Mouse (Mus musculus) small intestine, adult 2 months (tissue): ENCODE results near the gene Araf. TPM values are rescaled to one million over a fixed set of nuclear protein-coding genes. Genes with fewer than 3 reads are reported as not detected.

Experiments
- H3K27ac ChIP-seq: fragments of 200-500 bp; 2 replicates; pipeline ENCODE4 v1.5.1; 2012; ENCODE audit warnings: low read depth, low read length, control low read depth, inconsistent platforms; ENCODE audit not compliant: insufficient read depth
- H3K27me3 ChIP-seq: fragments of 200-500 bp; 2 replicates; pipeline ENCODE4 v1.6.1; 2012; ENCODE audit warnings: mild to moderate bottlenecking, moderate library complexity, low read length, inconsistent platforms; ENCODE audit not compliant: control insufficient read depth, insufficient read depth
- H3K36me3 ChIP-seq: fragments of 200-500 bp; 2 replicates; pipeline ENCODE4 v1.6.1; 2012; ENCODE audit warnings: mild to moderate bottlenecking, low read length, control low read depth, inconsistent platforms; ENCODE audit not compliant: control insufficient read depth, insufficient read depth
- H3K4me1 ChIP-seq: fragments of 200-500 bp; 2 replicates; pipeline ENCODE4 v1.6.1; 2012; ENCODE audit warnings: low read length, inconsistent platforms, mixed read lengths; ENCODE audit not compliant: control insufficient read depth, insufficient read depth, insufficient read length
- H3K4me3 ChIP-seq: fragments of 200-500 bp; 2 replicates; pipeline ENCODE4 v1.5.1; 2012; ENCODE audit warnings: low read depth, mild to moderate bottlenecking, control low read depth, inconsistent platforms, low read length, moderate library complexity
- CTCF ChIP-seq: fragments of 200-500 bp; IDR thresholded peaks from 2 replicates; pipeline ENCODE4 v1.5.1; 2012; ENCODE audit warnings: low read depth, mild to moderate bottlenecking, control low read depth, inconsistent platforms, low read length, moderate library complexity, mixed read lengths; ENCODE audit not compliant: insufficient replicate concordance, insufficient read length; ENCODE audit errors: extremely low read depth
- POLR2A ChIP-seq: fragments of 200-500 bp; IDR thresholded peaks from 2 replicates; pipeline ENCODE4 v1.6.1; 2012; ENCODE audit warnings: low read depth, mild to moderate bottlenecking, control low read depth, inconsistent platforms, low read length, moderate library complexity
- whole genome bisulfite sequencing: fragments of 180-500 bp; shearing (Covaris S2); methylation state at CpG from one replicate; pipeline ENCODE4 v1.1.7; 2018; 5-methylcytosine and 5-hydroxymethylcytosine counted together
- polyA plus RNA-seq: library from polyadenylated mRNA; depleted of rRNA; stranded (reverse); fragments of >200 nt; gene quantifications from 2 replicates; pipeline ENCODE4 v1.2.3, GENCODE M21; 2012

The Araf gene
- polyA plus RNA-seq, 1 experiment: 135 TPM

GRCm38 (mm10) chrX:20806295-20806694 lies 8.7 kb downstream of the Araf start:
- H3K4me1 ChIP-seq: no peaks in the 10 kb centered on the region
- TF ChIP-seq CTCF: no peak
- no peak for TF ChIP-seq POLR2A
- no peak overlapping the region for H3K4me3 ChIP-seq
- no peak overlapping the region for H3K27ac ChIP-seq
- 20% methylated on average over 1 of the region's 1 CpGs for WGBS
- H3K36me3 ChIP-seq: no peaks in the 10 kb centered on the region
- H3K27me3 ChIP-seq: no peaks in the 10 kb centered on the region

- Histone ChIP-seq H3K4me3 (no peak overlapping the region), H3K27ac (no peak overlapping the region), H3K4me1 (0 out of 2 replicates have a peak, but pooled peaks cover 2% of the 10 kb centered on the region), H3K27me3 (no peaks in the 10 kb centered on the region), H3K36me3 (no peaks in the 10 kb centered on the region)
- WGBS: 49% methylated on average over 6 of the region's 6 CpGs
- no peak for TF ChIP-seq POLR2A
- no peak for TF ChIP-seq CTCF
These were observed 19.4 kb downstream of the Araf start for GRCm38 (mm10) chrX:20816974-20817373.

DNA sequence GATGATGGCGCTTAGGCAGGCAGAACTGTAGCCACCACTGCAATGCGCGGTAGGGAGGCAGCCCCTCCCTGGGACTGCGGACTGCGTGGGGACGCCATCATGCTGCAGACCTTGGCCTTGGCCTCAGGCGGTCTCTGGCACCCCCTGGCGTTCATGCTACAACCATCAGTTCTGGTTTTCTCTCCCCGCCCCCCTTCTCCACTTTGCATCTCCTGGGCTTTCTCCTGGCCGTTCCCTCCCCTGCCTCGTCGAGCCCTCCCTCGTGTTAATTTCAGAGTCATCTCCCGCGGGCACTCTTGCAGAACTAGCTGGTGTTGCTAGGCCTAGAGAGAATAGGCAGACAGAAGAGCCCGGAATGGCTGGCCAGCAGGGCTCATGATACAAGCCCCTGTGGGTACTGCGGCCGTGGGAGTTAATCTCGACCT lies 21.6 kb downstream of the Araf start:
- TF ChIP-seq POLR2A (no peak), CTCF (peak; percentile 68)
- Histone ChIP-seq H3K27ac (no peak overlapping the region), H3K36me3 (no peaks in the 10 kb centered on the region), H3K4me1 (0 out of 2 replicates have a peak, but pooled peaks cover 2% of the 10 kb centered on the region), H3K27me3 (no peaks in the 10 kb centered on the region), H3K4me3 (peak overlapping the region; percentile 62)
- WGBS: 16% methylated on average over 19 of the region's 19 CpGs

DNA sequence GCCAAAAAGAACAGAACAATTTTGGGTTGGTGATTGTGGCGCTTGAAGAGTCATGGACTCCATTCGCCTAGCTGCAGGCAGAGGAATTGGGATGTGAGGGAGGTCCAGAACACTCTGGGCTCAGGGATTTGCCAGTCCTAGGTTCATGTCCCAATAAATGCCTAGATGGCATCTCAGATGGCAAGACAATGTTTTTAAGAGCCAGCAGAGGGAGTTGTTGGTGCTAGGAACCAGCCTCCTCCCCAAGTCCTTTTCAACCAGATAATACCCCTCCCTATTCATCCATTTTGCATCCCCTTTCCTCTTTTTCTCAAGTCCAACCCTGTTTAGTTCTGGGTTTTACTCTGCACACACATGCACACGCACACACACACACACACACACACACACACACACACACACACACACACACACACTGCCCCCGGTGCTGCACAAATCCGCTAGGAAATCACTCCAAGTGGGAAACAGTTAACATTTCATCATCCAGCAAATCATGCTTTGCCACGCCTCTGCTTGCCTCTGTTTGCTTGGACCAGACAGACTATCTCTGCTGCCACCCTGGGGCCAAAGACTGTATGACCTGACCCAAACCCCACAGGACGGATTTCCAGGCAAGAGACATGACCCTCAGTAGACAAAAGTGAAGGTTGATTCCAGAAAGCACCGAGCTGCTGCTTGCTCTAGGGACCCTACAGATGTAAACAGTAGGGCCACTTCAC lies 22.3 kb downstream of the Araf start:
- WGBS: 16% methylated on average over 8 of the region's 8 CpGs
- Histone ChIP-seq H3K27me3 (no peaks in the 10 kb centered on the region), H3K27ac (no peak overlapping the region; the same call in 1 of the 2 replicates), H3K4me1 (0 out of 2 replicates have a peak, but pooled peaks cover 2% of the 10 kb centered on the region), H3K4me3 (peak overlapping the region; percentile 62), H3K36me3 (no peaks in the 10 kb centered on the region)
- peak; percentile 37; the same call in 1 of the 2 replicates for TF ChIP-seq CTCF
- no peak for TF ChIP-seq POLR2A

- no peak overlapping the region for H3K27ac ChIP-seq
- WGBS: 7% methylated on average over 5 of the region's 5 CpGs
- H3K27me3 ChIP-seq: no peaks in the 10 kb centered on the region
- H3K36me3 ChIP-seq: no peaks in the 10 kb centered on the region
- TF ChIP-seq CTCF (peak; percentile 33; the same call in 1 of the 2 replicates), POLR2A (no peak)
- H3K4me3 ChIP-seq: no peak overlapping the region
- no peaks in the 10 kb centered on the region for H3K4me1 ChIP-seq
These were observed 31.3 kb downstream of the Araf start for GRCm38 (mm10) chrX:20828934-20829333.

- no peak overlapping the region for H3K4me3 ChIP-seq
- H3K27me3 ChIP-seq: no peaks in the 10 kb centered on the region
- WGBS: 86% methylated on average over 3 of the region's 3 CpGs
- TF ChIP-seq POLR2A (no peak), CTCF (no peak)
- H3K4me1 ChIP-seq: 0 out of 2 replicates have a peak, but pooled peaks cover 4% of the 10 kb centered on the region
- H3K36me3 ChIP-seq: peaks cover 11% of the 10 kb centered on the region
- no peak overlapping the region for H3K27ac ChIP-seq
These were observed 49.6 kb downstream of the Araf start for GRCm38 (mm10) chrX:20847232-20847631.

DNA sequence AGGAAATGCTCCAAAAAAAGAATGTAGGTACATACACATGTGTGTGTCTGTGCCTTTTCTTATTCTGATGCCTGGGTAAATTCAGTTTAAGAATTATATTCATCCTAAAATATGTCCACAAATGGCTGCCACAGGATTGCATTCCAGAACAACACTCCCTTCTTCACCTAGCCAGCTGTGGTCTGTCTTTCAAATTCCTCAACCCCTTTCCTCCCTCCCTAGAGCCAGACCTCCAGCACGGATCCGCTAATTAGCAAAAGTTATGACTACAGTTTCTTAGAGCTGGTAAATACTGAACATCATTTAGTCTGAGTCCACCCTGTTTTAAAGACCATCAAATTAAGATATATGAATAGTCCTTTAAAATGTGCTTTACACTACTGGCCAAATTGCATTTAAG lies 50.2 kb downstream of the Araf start:
- Histone ChIP-seq H3K36me3 (peaks cover 11% of the 10 kb centered on the region), H3K4me1 (0 out of 2 replicates have a peak, but pooled peaks cover 4% of the 10 kb centered on the region), H3K4me3 (no peak overlapping the region), H3K27ac (no peak overlapping the region), H3K27me3 (no peaks in the 10 kb centered on the region)
- TF ChIP-seq POLR2A (no peak), CTCF (no peak)
- 10% methylated on average over 2 of the region's 2 CpGs for WGBS
